In genomic region chr13:58298756-58299155, GRCm38 (mm10) we compare ENCODE assay signal across 24 mouse cellular contexts. TPM values are rescaled to one million over a fixed set of nuclear protein-coding genes. Genes with fewer than 3 reads are reported as not detected.
DNase-seq lines count a peak whose midpoint lies in the region; ATAC-seq and TF ChIP-seq lines count a peak whose summit lies in the region.
"Had no signal": no experiment of that assay in that cellular context is flagged by ENCODE, and none has a peak within 500 bp of the region (broad histone marks: within the 10 kb centered on the region; RNA-seq: fewer than 3 reads in every experiment).

No protein-coding gene starts in this region.

- peak; percentile 19 for DNase-seq in thymus, postnatal 4 days
- DNase-seq in thymus, adult 18-20 months: no peak
- DNase-seq in MEL (ENCODE audit: low read depth, low spot score) (peak; percentile 52), ZHBTc4 (ENCODE audit: low read depth, low spot score) (peak; percentile 89)
- no peak for DNase-seq in urinary bladder, postnatal 36 days (ENCODE audit: low spot score in 2 of 2)
- DNase-seq in heart, postnatal 25 days (ENCODE audit: low spot score): no peak
- DNase-seq: adrenal gland, adult 2 months; adrenal gland, postnatal 36 days; cerebellum, adult 2 months; cerebellum, postnatal 10 days; embryo, embryonic 11 days; gastrocnemius, postnatal 10 days; heart, adult 18-20 months; heart, postnatal 10 days; kidney, adult 18-20 months had no signal

- no peak overlapping the region for H3K4me2 ChIP-seq in forebrain, embryonic 16.5 days (ENCODE audit: low read length)
- H3K4me2 ChIP-seq: embryonic facial prominence, embryonic 15.5 days; hindbrain, embryonic 14.5 days; intestine, embryonic 15.5 days had no signal

- H3K27ac ChIP-seq in MEL (ENCODE audit: control insufficient read depth, low read depth, low read length): no peak overlapping the region
- H3K27ac ChIP-seq in forebrain, embryonic 16.5 days (ENCODE audit: low read length): no peak overlapping the region
- H3K27ac ChIP-seq: embryonic facial prominence, embryonic 15.5 days; forebrain, embryonic 10.5 days; heart, embryonic 10.5 days; hindbrain, embryonic 14.5 days; intestine, embryonic 15.5 days had no signal

- H3K27me3 ChIP-seq in E14TG2a.4 (ENCODE audit: insufficient read depth, low read length) (no peaks in the 10 kb centered on the region), MEL (ENCODE audit: control insufficient read depth in 1 of 2, insufficient read depth in 2 of 2, low read length in 2 of 2) (no peaks in the 10 kb centered on the region)
- H3K27me3 ChIP-seq in forebrain, embryonic 16.5 days (replicated peaks; ENCODE audit: control insufficient read depth, insufficient read depth, low read length): no peaks in the 10 kb centered on the region
- H3K27me3 ChIP-seq: embryonic facial prominence, embryonic 15.5 days; intestine, embryonic 15.5 days had no signal

- no peak for ATAC-seq in forebrain, embryonic 16.5 days
- ATAC-seq: forebrain, embryonic 14.5 days; intestine, embryonic 15.5 days had no signal

- no peak for TF ChIP-seq RAD21 in MEL (IDR thresholded peaks at IDR 0.05; ENCODE audit: low read depth, low read length)

- H3K9me3 ChIP-seq in E14TG2a.4 (ENCODE audit: low read length): peaks cover 6% of the 10 kb centered on the region; the same call in 1 of the 2 replicates
- no peaks in the 10 kb centered on the region for H3K9me3 ChIP-seq in MEL (replicated peaks; ENCODE audit: insufficient read depth, low read length)
- no peaks in the 10 kb centered on the region for H3K9me3 ChIP-seq in forebrain, embryonic 16.5 days (ENCODE audit: control insufficient read depth, low read length)
- H3K9me3 ChIP-seq: embryonic facial prominence, embryonic 15.5 days; forebrain, embryonic 10.5 days; heart, embryonic 10.5 days; intestine, embryonic 15.5 days had no signal

- H3K79me2 ChIP-seq in MEL (ENCODE audit: control insufficient read depth, insufficient read depth, low read length, poor library complexity): no peaks in the 10 kb centered on the region

- TF ChIP-seq EP300 in MEL (IDR thresholded peaks at IDR 0.05; ENCODE audit: low read depth in 1 of 2, low read length in 2 of 2): no peak

- WGBS in forebrain, embryonic 16.5 days: 94% methylated on average over 3 of the region's 3 CpGs

- intact Hi-C loops in heart, postnatal 25 days (cut with DNase I): no loop called here

- H3K4me3 ChIP-seq in E14TG2a.4 (replicated peaks; ENCODE audit: low read length) (peak overlapping the region; percentile 57), MEL (ENCODE audit: control insufficient read depth in 1 of 2, insufficient read depth in 1 of 2, low read depth in 2 of 2, low read length in 2 of 2) (no peak overlapping the region)
- H3K4me3 ChIP-seq in forebrain, embryonic 16.5 days (replicated peaks; ENCODE audit: low read length): no peak overlapping the region
- H3K4me3 ChIP-seq: embryonic facial prominence, embryonic 15.5 days; erythroblast, embryonic 14.5 days; forebrain, embryonic 10.5 days; heart, embryonic 10.5 days; intestine, embryonic 15.5 days had no signal

- no peak overlapping the region for H3K9ac ChIP-seq in MEL (ENCODE audit: control insufficient read depth, low read depth, low read length, poor library complexity, severe bottlenecking)
- H3K9ac ChIP-seq in forebrain, embryonic 16.5 days (replicated peaks; ENCODE audit: low read depth, low read length): no peak overlapping the region
- H3K9ac ChIP-seq: embryonic facial prominence, embryonic 15.5 days; hindbrain, embryonic 14.5 days; intestine, embryonic 15.5 days had no signal

- H3K36me3 ChIP-seq in E14TG2a.4 (ENCODE audit: insufficient read depth, low read length) (no peaks in the 10 kb centered on the region), MEL (ENCODE audit: control insufficient read depth in 1 of 2, insufficient read depth in 2 of 2, low read length in 2 of 2) (peaks cover 0 to 7% of the 10 kb centered on the region in 2 experiments; a peak in 1 of 4 replicates)
- no peaks in the 10 kb centered on the region for H3K36me3 ChIP-seq in forebrain, embryonic 16.5 days (ENCODE audit: control insufficient read depth, insufficient read depth)
- H3K36me3 ChIP-seq: embryonic facial prominence, embryonic 15.5 days; forebrain, embryonic 10.5 days; heart, embryonic 10.5 days; intestine, embryonic 15.5 days had no signal

- H3K4me1 ChIP-seq in E14TG2a.4 (replicated peaks; ENCODE audit: low read depth, low read length) (peaks cover 34% of the 10 kb centered on the region), MEL (ENCODE audit: control insufficient read depth in 1 of 2, insufficient read depth in 2 of 2, low read length in 2 of 2) (no peaks in the 10 kb centered on the region; a peak in 1 of 4 replicates)
- no peaks in the 10 kb centered on the region for H3K4me1 ChIP-seq in forebrain, embryonic 16.5 days (replicated peaks; ENCODE audit: control insufficient read depth, insufficient read depth, low read length)
- H3K4me1 ChIP-seq: embryonic facial prominence, embryonic 15.5 days; heart, embryonic 10.5 days; intestine, embryonic 15.5 days had no signal

- no peak for TF ChIP-seq CTCF in E14TG2a.4 (conservative IDR thresholded peaks at IDR 0.05; ENCODE audit: low read length)
- no peak for TF ChIP-seq CTCF in MEL (IDR thresholded peaks at IDR 0.05 in 2 of 3, conservative IDR thresholded peaks at IDR 0.05 in 1 of 3; ENCODE audit: control insufficient read depth in 1 of 3, insufficient read depth in 1 of 3, low read depth in 2 of 3, low read length in 3 of 3, poor library complexity in 1 of 3, severe bottlenecking in 1 of 3)

- TF ChIP-seq POLR2A in MEL (IDR thresholded peaks at IDR 0.05; ENCODE audit: control insufficient read depth in 1 of 2, insufficient read depth in 1 of 2, low read depth in 1 of 2, low read length in 2 of 2, poor library complexity in 1 of 2): no peak

TF ChIP-seq in MEL, 35 proteins besides CTCF, POLR2A, EP300 and RAD21:
- no peak for TF ChIP-seq MEF2A (IDR thresholded peaks at IDR 0.05; ENCODE audit: extremely low read depth, insufficient replicate concordance, low read depth, low read length, poor library complexity, severe bottlenecking)
- no peak for TF ChIP-seq MAZ (IDR thresholded peaks at IDR 0.05; ENCODE audit: low read depth, low read length)
- TF ChIP-seq ZNF384 (IDR thresholded peaks at IDR 0.05; ENCODE audit: low read depth, low read length): no peak
- no peak for TF ChIP-seq MXI1 (IDR thresholded peaks at IDR 0.05; ENCODE audit: low read depth, low read length)
- TF ChIP-seq TAL1 (IDR thresholded peaks at IDR 0.05; ENCODE audit: low read length): no peak
- TF ChIP-seq SMC3 (IDR thresholded peaks at IDR 0.05; ENCODE audit: low read depth, low read length): no peak
- no peak for TF ChIP-seq RCOR1 (IDR thresholded peaks at IDR 0.05; ENCODE audit: low read depth, low read length)
- TF ChIP-seq JUND (IDR thresholded peaks at IDR 0.05; ENCODE audit: low read depth, low read length): no peak
- no peak for TF ChIP-seq ELF1 (IDR thresholded peaks at IDR 0.05; ENCODE audit: low read depth, low read length)
- TF ChIP-seq CHD1 (IDR thresholded peaks at IDR 0.05; ENCODE audit: low read depth, low read length): no peak
- no peak for TF ChIP-seq MYB (IDR thresholded peaks at IDR 0.05; ENCODE audit: low read depth, low read length)
- TF ChIP-seq NELFE (IDR thresholded peaks at IDR 0.05; ENCODE audit: low read depth, low read length): no peak
- no peak for TF ChIP-seq ZKSCAN1 (IDR thresholded peaks at IDR 0.05; ENCODE audit: low read depth, low read length)
- no peak for TF ChIP-seq ETS1 (IDR thresholded peaks at IDR 0.05; ENCODE audit: low read depth, low read length)
- TF ChIP-seq E2F4 (IDR thresholded peaks at IDR 0.05; ENCODE audit: borderline replicate concordance, low read depth, low read length): no peak
- no peak for TF ChIP-seq CHD2 (IDR thresholded peaks at IDR 0.05; ENCODE audit: low read length)
- no peak for TF ChIP-seq HCFC1 (IDR thresholded peaks at IDR 0.05; ENCODE audit: low read depth, low read length)
- no peak for TF ChIP-seq POLR2AphosphoS5 (IDR thresholded peaks at IDR 0.05; ENCODE audit: borderline replicate concordance, low read depth, low read length)

RNA-seq across cellular contexts. Expression of gene Gkap1, which starts 23.3 kb away (rescaled TPM):
- total RNA-seq in MEL (2012; rRNA removed): 26.7 and 27.6 TPM in 2 replicates
- 10 to 100 TPM in 1 of 2 experiments, not detected in 1; 34.1 TPM for polyA plus RNA-seq in MEL (2012; ENCODE audit: insufficient read depth in 1 of 2, insufficient read length in 2 of 2, low read depth in 1 of 2, low replicate concordance in 2 of 2, missing spikeins in 1 of 2)
- 10 to 100 TPM; 20.7 to 21.9 TPM for total RNA-seq in heart, postnatal 25 days (2021)
- 18.7 and 21.3 TPM in 2 replicates for polyA plus RNA-seq in forebrain, embryonic 16.5 days (2015; fragmentation: Nextera tagmentation; extraction: Ambion mirVana)

Comparison
In these comparisons a context has a peak if more than half of its experiments do, and no peak if none do; other contexts are left out.
1. DNase-seq: peak in thymus, postnatal 4 days (single experiment), MEL (single experiment) and ZHBTc4 (single experiment); none in thymus, adult 18-20 months (0 of 2), urinary bladder, postnatal 36 days (0 of 2) and heart, postnatal 25 days (single experiment).